Mouse (Mus musculus): Measurements from ENCODE around the gene D630023F18Rik. TPM values are rescaled to one million over a fixed set of nuclear protein-coding genes. Genes with fewer than 3 reads are reported as not detected.
A peak's percentile ranks its signal among the peaks of the same experiment; 100 is the strongest.

The D630023F18Rik gene
- total RNA-seq, 2 experiments from 2014 or later, result not detected

- peak; percentile 71 to 75 for DNase-seq
- intact Hi-C loops (cut with DNase I), result loop anchor here (1.0 kb wide), 1 partner anchor 67 kb away; no protein-coding TSS in a partner anchor
Observed at GRCm38 (mm10) chr1:65112031-65112806, 10.8 kb downstream of the D630023F18Rik start.

- intact Hi-C loops (cut with DNase I), result no loop called here
- no peak for DNase-seq
Observed at GRCm38 (mm10) chr1:65109756-65110435, 13.1 kb downstream of the D630023F18Rik start.

DNA sequence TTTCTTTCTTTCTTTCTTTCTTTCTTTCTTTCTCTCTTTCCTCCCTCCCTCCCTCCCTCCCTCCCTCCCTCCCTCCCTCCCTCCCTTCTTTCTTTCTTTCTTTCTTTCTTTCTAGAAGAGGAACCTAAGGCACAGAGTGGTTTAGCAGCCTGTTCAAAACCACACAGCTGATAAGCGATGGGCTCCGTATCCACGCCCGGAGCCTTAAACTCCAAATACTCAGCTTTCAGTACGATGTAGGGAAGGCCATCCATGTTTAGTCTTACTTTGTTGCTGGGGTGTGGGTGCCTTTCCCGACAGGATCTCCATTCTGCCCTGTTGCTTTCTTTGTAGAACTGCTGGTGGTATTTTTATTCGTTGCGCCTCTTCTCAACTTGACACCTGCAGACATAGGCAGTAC, 13.8 kb downstream of the D630023F18Rik start:
- intact Hi-C loops (cut with DNase I), result no loop called here
- no peak for DNase-seq

DNA sequence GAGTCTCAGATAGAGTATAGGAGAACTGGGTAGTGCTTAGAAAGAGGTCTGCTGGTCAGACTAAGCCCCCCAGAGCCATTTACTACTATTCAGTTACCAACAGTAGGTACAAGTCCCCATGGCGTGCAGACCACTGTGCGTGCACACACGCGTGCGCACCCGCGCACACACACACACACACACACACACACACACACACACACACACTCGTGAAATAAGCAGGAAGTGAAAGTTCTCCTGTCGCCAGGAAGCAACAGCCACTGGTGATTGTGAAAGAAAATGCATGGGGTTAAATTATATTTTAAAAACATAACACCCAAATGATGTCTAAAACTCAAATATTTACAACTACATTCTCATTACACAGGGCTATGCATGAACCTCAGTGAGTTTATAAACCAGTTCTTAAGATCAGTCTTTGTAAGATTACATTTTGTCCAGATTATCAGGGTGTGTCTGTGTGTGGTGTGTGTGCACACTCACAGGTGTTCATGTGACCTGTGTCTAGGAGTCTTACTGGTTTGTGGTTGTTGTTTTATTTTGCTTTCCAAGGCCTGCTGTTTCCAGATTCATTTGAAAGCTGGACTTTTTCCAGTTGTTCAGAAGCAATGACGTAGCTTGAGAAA, 15.2 kb downstream of the D630023F18Rik start:
- DNase-seq, result no peak
- intact Hi-C loops (cut with DNase I), result no loop called here

DNA sequence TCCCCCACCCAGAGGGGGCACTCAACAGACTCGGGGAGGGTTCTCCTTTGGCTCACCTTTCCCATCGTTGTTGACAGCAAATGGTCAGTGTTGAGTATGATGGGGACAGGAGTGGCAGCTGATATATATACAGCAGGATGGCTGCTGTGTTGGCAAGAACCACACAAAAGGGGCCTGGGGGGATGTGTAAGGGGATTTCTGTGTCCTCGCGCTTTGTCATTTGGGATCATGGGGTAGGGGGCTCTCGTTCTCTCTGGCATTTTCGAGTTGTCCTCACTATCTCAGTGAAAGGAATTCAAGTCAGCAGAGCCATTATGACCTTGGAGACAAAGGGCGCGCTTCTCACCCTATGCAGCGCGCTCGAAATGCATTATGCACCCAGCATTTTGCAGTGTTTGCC, 19.7 kb downstream of the D630023F18Rik start, which contains the start of gene Cryga:
TSS of gene Cryga (minus strand) at position 101 of the 400 bp plus-strand sequence.
- intact Hi-C loops (cut with DNase I), result no loop called here
- DNase-seq, result no peak

DNA sequence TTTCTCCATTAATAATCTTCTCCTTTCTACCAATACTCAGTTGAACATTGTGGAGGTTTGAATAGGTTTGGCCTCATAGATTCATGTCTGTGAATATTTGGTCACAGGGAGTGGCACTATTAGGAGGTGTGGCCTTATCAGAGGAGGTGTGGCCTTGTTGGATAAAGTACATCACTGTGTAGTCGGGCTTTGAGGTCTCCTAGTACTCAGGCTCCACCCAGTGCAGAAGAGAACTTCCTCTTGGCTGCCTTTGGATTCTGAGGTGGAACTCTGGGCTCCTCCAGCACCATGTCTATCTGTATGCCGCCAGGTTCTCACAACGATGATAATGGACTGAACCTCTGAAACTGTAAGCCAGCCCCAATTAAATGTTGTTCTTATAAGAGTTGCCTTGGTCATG, 26.1 kb downstream of the D630023F18Rik start:
- intact Hi-C loops (cut with DNase I), result no loop called here
- no peak for DNase-seq

GRCm38 (mm10) chr1:65091566-65091965, 31.4 kb downstream of the D630023F18Rik start:
- intact Hi-C loops (cut with DNase I), result no loop called here
- DNase-seq, result no peak

GRCm38 (mm10) chr1:65090370-65090769, 32.6 kb downstream of the D630023F18Rik start:
- DNase-seq, result peak in 1 of 2 experiments; percentile 12
- intact Hi-C loops (cut with DNase I), result no loop called here

DNA sequence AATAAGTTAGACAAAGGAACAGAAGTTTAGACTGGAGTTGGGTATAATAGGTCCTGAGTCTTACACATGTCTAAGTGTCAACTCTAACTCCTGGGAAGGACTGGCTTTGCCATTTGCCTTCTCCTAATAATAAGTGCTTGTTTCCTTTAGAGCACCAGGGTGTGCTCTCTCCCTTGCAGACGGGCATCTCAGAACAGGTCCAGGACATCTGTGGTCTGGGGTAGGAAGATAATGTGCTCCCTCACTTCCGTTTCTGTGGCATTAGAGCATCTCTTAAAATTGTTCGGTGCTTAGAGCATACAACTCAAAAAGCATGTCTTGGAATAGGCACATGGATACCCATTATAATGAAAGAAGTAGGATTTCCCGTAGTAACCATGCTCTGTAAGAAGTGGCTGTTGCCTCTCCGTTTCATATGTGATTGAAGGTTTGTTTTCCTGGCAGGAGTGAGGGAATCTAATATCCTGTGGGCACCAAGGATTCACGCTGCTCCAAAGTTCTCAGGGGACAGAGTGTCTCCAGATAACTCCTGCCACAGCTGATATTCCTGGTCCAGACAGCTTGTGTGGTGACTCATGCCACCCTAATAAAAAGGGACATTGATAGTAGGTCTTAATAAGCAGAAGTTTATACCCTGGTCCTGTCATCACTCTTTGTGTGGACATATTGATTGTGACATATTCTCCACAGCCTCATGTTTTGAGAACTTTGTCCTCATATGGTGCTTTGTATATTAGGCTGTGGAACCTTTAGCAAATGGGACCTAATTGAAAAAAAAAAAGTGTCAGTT, 34.3 kb downstream of the D630023F18Rik start:
- DNase-seq, result no peak

GRCm38 (mm10) chr1:65082188-65082587, 40.8 kb downstream of the D630023F18Rik start, which contains the start of gene Crygb:
TSS of gene Crygb (minus strand) at chr1:65082288.
- no peak for DNase-seq
- intact Hi-C loops (cut with DNase I), result no loop called here

More for the DNA sequence above, 34.3 kb downstream of the D630023F18Rik start:
- intact Hi-C loops (cut with DNase I), result no loop called here

DNA sequence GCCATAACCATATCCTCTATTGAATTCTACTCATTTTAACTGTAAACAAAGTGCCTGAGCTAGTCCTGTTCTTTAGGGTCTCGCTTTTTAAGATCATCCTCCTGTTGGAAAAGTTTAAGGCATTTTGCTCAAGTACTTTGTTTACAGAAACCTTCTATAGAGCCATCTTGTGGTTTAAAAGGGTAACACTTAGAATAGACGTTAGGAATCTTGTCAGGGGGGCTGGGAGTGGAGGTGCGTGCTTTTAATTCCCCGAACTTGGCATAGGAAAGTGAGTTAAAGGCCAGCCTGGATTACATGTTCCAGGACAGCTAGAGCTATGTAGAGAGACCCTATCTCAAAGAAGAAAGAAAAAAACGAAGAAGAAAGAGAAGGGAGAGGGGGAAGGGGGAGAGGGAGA, 47.4 kb downstream of the D630023F18Rik start:
- DNase-seq, result no peak
- intact Hi-C loops (cut with DNase I), result no loop called here

GRCm38 (mm10) chr1:65073589-65073988, 49.4 kb downstream of the D630023F18Rik start, which contains the start of gene Crygc:
TSS of gene Crygc (minus strand) at chr1:65073689.
- intact Hi-C loops (cut with DNase I), result no loop called here
- no peak for DNase-seq

- DNase-seq, result no peak
- intact Hi-C loops (cut with DNase I), result no loop called here
Observed at GRCm38 (mm10) chr1:65067842-65068241, 55.2 kb downstream of the D630023F18Rik start.

- DNase-seq, result no peak
- intact Hi-C loops (cut with DNase I), result no loop called here
Observed at GRCm38 (mm10) chr1:65064201-65064600, 58.8 kb downstream of the D630023F18Rik start.

- intact Hi-C loops (cut with DNase I), result no loop called here
- no peak for DNase-seq
Observed at GRCm38 (mm10) chr1:65063352-65063751, 59.7 kb downstream of the D630023F18Rik start, which contains the start of gene Crygd. TSS of gene Crygd (minus strand) at chr1:65063452.

Other genes starting within 250 kb of the D630023F18Rik start
- 1 to 10 TPM; 7.5 to 8.6 TPM for gene Plekhm3, start 166.4 kb downstream of the D630023F18Rik start, total RNA-seq (2021)
- not detected for gene Akr1cl, start 90.5 kb downstream of the D630023F18Rik start, total RNA-seq (2021)
- not detected for gene Cryge, start 72.1 kb downstream of the D630023F18Rik start, total RNA-seq (2021)
- gene Crygd, start 59.8 kb downstream of the D630023F18Rik start, total RNA-seq (2021), result not detected
- not detected for gene Crygc, start 49.5 kb downstream of the D630023F18Rik start, total RNA-seq (2021)
- gene Crygb, start 40.9 kb downstream of the D630023F18Rik start, total RNA-seq (2021), result not detected
- not detected for gene Cryga, start 19.8 kb downstream of the D630023F18Rik start, total RNA-seq (2021)
- not detected for gene Gm28845, start 3.7 kb downstream of the D630023F18Rik start, total RNA-seq (2021)
- gene Idh1, start 63.3 kb upstream of the D630023F18Rik start, total RNA-seq (2021), result 100 to 1,000 TPM in 1 of 2 experiments, 10 to 100 TPM in 1; 88.6 to 114 TPM
- 10 to 100 TPM; 11.4 to 12.4 TPM for gene Pikfyve, start 63.5 kb upstream of the D630023F18Rik start, total RNA-seq (2021)
- not detected for gene Pth2r, start 158.8 kb upstream of the D630023F18Rik start, total RNA-seq (2021)